Mouse (Mus musculus) hindbrain, embryonic 16.5 days (tissue): ENCODE results near the gene Cadm3. TPM values are rescaled to one million over a fixed set of nuclear protein-coding genes. Genes with fewer than 3 reads are reported as not detected.

Experiments used
- ATAC-seq: fragments of 200-750 bp; cut with Nextera tagmentation; 2 replicates; pipeline ENCODE4 v1.8.0; 2017; ENCODE audit warnings: moderate TSS enrichment, moderate library complexity
- H3K27ac ChIP-seq: fragments of 300-500 bp; sonication (generic); 2 replicates; pipeline ENCODE4 v1.5.1; 2014; ENCODE audit warnings: low read depth, mild to moderate bottlenecking, control low read depth, low read length, moderate library complexity
- H3K27me3 ChIP-seq: fragments of 300-500 bp; sonication (generic); replicated peaks from 2 replicates; pipeline ENCODE4 v1.6.1; 2014; ENCODE audit warnings: low read length; ENCODE audit not compliant: control insufficient read depth, insufficient read depth
- H3K36me3 ChIP-seq: fragments of 300-500 bp; sonication (generic); 2 replicates; pipeline ENCODE4 v1.6.1; 2014; ENCODE audit warnings: mild to moderate bottlenecking, low read length, moderate library complexity, mixed read lengths; ENCODE audit not compliant: control insufficient read depth, insufficient read depth
- H3K4me1 ChIP-seq: fragments of 300-500 bp; sonication (generic); 2 replicates; pipeline ENCODE4 v1.6.1; 2014; ENCODE audit warnings: low read depth, low read length; ENCODE audit not compliant: control insufficient read depth, insufficient read depth
- H3K4me2 ChIP-seq: fragments of 300-500 bp; sonication (generic); 2 replicates; pipeline ENCODE4 v1.6.1; 2014; ENCODE audit warnings: mild to moderate bottlenecking, low read length, control low read depth, moderate library complexity
- H3K4me3 ChIP-seq: fragments of 300-500 bp; sonication (generic); 2 replicates; pipeline ENCODE4 v1.5.1; 2014; ENCODE audit warnings: mild to moderate bottlenecking, low read length, control low read depth, moderate library complexity
- H3K9ac ChIP-seq: fragments of 300-500 bp; sonication (generic); 2 replicates; pipeline ENCODE4 v1.6.1; 2014; ENCODE audit warnings: low read depth, mild to moderate bottlenecking, control low read depth, low read length, moderate library complexity
- H3K9me3 ChIP-seq: fragments of 300-500 bp; sonication (generic); 2 replicates; pipeline ENCODE4 v1.6.1; 2014; ENCODE audit warnings: mild to moderate bottlenecking, low read length, moderate library complexity; ENCODE audit not compliant: control insufficient read depth
- WGBS: fragments of 180-500 bp; shearing (Covaris S2); extraction: QIAGEN DNeasy Blood & Tissue Kit; methylation state at CpG from one replicate; pipeline ENCODE4 v1.1.7; 2014; 5-methylcytosine and 5-hydroxymethylcytosine counted together
- polyA plus RNA-seq: library from polyadenylated mRNA; unstranded; fragments of >200 nt; fragmentation: Nextera tagmentation; extraction: Ambion mirVana; gene quantifications from 2 replicates; pipeline ENCODE4 v1.2.1, GENCODE M21; 2015

Gene Cadm3
- 64.9 and 70.2 TPM in 2 replicates for polyA plus RNA-seq

- peak within 1 kb of the TSS; percentile 97 for H3K4me3 ChIP-seq
- ATAC-seq, result peak; percentile 88
- H3K36me3 ChIP-seq, result no peaks in the 10 kb centered on the region
- WGBS, result 2% methylated on average over 28 of the region's 46 CpGs
- peak within 1 kb of the TSS; percentile 80 for H3K4me2 ChIP-seq
- no peaks in the 10 kb centered on the region for H3K9me3 ChIP-seq
- H3K9ac ChIP-seq, result peak within 1 kb of the TSS; percentile 97
- H3K27ac ChIP-seq, result peak within 1 kb of the TSS; percentile 97
- H3K27me3 ChIP-seq, result no peaks in the 10 kb centered on the region
- H3K4me1 ChIP-seq, result peaks cover 32% of the 10 kb centered on the region
Measured at GRCm38 (mm10) chr1:173367356-173368046, at the start of gene Cadm3. Gene Cadm3, minus strand, starts transcription at chr1:173367695.

GRCm38 (mm10) chr1:173414631-173415030 lies 47.1 kb upstream of the Cadm3 start:
- ATAC-seq, result no peak
- H3K4me2 ChIP-seq, result no peak overlapping the region
- H3K4me3 ChIP-seq, result no peak overlapping the region
- no peaks in the 10 kb centered on the region for H3K36me3 ChIP-seq
- no peaks in the 10 kb centered on the region for H3K9me3 ChIP-seq
- H3K27me3 ChIP-seq, result no peaks in the 10 kb centered on the region
- H3K9ac ChIP-seq, result no peak overlapping the region
- WGBS, result 63% methylated on average over 3 of the region's 3 CpGs
- H3K4me1 ChIP-seq, result no peaks in the 10 kb centered on the region
- no peak overlapping the region for H3K27ac ChIP-seq

DNA sequence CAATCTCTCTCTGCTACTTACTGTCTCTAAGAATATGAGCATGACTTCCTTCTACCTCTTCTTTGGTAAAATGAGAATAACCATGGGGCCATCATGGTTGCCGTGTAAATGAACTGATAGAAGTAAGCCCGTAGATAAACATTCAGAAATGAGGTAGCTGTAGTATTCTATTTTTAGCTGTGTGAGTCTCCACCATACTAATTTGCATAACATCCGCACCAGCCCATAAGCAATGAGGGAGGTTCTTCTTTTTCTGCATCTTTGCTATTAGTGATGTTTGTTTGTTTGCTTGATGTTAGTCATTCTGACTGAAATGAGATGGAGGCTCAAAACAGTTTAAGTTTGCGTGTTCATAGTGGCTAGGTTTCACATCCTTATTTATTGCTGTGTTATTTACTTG lies 44.4 kb upstream of the Cadm3 start:
- no peak overlapping the region for H3K4me3 ChIP-seq
- H3K4me2 ChIP-seq, result no peak overlapping the region
- H3K9me3 ChIP-seq, result no peaks in the 10 kb centered on the region
- no peaks in the 10 kb centered on the region for H3K4me1 ChIP-seq
- ATAC-seq, result no peak
- no peaks in the 10 kb centered on the region for H3K27me3 ChIP-seq
- H3K27ac ChIP-seq, result no peak overlapping the region
- WGBS, result 93% methylated on average over 4 of the region's 4 CpGs
- H3K9ac ChIP-seq, result no peak overlapping the region
- no peaks in the 10 kb centered on the region for H3K36me3 ChIP-seq

DNA sequence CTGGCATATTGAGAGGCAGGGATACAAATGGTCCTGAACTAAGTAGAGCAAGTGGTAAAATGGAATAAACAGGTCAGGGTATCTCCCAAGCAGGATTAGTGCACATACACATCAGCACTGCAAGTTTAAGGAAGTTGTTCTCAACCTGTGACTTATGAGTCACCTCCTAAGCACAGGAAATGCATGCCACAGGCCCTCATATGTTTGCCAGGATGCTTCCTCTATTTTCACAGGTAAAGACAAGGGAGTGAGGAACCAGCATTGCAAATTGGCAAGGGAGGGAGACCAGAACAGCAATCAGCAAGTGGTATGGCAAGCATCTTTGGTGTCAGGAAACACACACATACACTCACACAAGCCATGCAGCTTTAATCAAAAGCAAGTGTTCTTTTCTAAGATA lies 41.6 kb upstream of the Cadm3 start:
- Histone ChIP-seq H3K4me2 (no peak overlapping the region), H3K27me3 (no peaks in the 10 kb centered on the region), H3K4me1 (no peaks in the 10 kb centered on the region), H3K9me3 (no peaks in the 10 kb centered on the region), H3K4me3 (no peak overlapping the region), H3K9ac (no peak overlapping the region), H3K36me3 (no peaks in the 10 kb centered on the region), H3K27ac (no peak overlapping the region)
- no peak for ATAC-seq

- 75% methylated on average over 5 of the region's 5 CpGs for WGBS
- no peak overlapping the region for H3K9ac ChIP-seq
- no peaks in the 10 kb centered on the region for H3K36me3 ChIP-seq
- H3K27me3 ChIP-seq, result no peaks in the 10 kb centered on the region
- no peak overlapping the region for H3K4me3 ChIP-seq
- no peaks in the 10 kb centered on the region for H3K4me1 ChIP-seq
- peak overlapping the region; percentile 11; the same call in 1 of the 2 replicates for H3K27ac ChIP-seq
- H3K9me3 ChIP-seq, result no peaks in the 10 kb centered on the region
- H3K4me2 ChIP-seq, result no peak overlapping the region
- 0 out of 2 replicates have a peak, but pooled peaks have one; percentile 42 for ATAC-seq
Measured at GRCm38 (mm10) chr1:173404696-173405309, 37.3 kb upstream of the Cadm3 start.

DNA sequence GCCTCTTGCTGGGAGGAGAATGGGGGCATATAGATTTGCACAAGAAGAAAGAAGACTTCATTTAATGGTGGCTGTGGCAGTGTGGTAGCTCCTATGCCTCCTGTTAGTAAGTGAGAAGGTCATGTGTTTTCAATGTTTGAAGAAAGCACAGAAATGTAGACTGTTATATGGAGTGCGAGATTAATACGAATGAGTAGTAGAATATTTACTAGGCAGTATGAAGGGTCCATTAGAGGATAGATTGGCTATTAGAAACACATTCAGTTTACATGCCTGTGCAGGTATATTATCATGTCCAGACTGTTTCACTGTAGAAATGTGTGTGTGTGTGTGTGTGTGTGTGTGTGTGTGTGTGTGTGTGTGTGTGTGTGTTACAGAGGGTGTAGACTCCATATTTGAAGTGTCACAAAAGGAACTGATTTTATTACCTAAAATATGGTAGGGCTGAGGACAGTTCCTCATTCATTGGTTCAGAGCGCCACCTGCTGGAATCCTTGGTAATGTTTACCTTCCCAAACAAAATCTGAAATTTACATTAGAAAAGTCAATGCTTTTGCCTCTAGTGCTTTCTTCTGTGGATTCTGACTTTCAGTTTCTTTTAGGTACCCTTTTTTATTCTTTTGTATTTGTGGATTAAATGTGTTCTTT lies 31.0 kb upstream of the Cadm3 start:
- Histone ChIP-seq H3K27me3 (no peaks in the 10 kb centered on the region), H3K36me3 (no peaks in the 10 kb centered on the region), H3K27ac (no peak overlapping the region), H3K4me1 (no peaks in the 10 kb centered on the region), H3K4me2 (no peak overlapping the region), H3K4me3 (no peak overlapping the region), H3K9me3 (no peaks in the 10 kb centered on the region), H3K9ac (no peak overlapping the region)
- peak; percentile 88 for ATAC-seq
- WGBS, result 41% methylated on average over 3 of the region's 3 CpGs

DNA sequence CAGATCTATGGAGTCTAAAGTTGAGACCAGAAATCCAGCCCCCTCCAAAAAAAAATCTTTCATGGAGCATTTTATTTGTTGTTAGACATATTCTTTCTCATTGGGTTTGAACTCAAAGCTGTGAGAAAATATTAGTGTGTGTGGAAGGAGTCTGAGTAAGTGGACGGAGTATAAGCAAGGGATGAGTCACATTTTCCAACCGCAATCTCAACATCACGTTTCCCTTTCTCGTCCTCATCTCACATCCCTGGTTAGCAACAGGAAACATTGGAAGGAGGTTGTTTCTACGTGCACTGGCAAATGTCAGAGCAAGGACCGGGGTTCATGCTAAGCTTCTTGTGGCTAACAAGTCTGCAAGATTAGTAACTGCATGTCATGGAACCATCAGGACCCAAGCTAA lies 24.3 kb upstream of the Cadm3 start:
- Histone ChIP-seq H3K9ac (no peak overlapping the region), H3K4me3 (no peak overlapping the region)

GRCm38 (mm10) chr1:173389901-173390401 lies 22.5 kb upstream of the Cadm3 start:
- H3K27me3 ChIP-seq, result no peaks in the 10 kb centered on the region
- peak overlapping the region; percentile 64 for H3K9ac ChIP-seq
- WGBS, result 1% methylated on average over 13 of the region's 13 CpGs
- peak overlapping the region; percentile 54 for H3K4me2 ChIP-seq
- peak overlapping the region; percentile 93 for H3K27ac ChIP-seq
- ATAC-seq, result peak; percentile 97
- H3K9me3 ChIP-seq, result no peaks in the 10 kb centered on the region
- H3K4me1 ChIP-seq, result peaks cover 7% of the 10 kb centered on the region
- no peaks in the 10 kb centered on the region for H3K36me3 ChIP-seq
- H3K4me3 ChIP-seq, result peak overlapping the region; percentile 46

More for the DNA sequence above, 24.3 kb upstream of the Cadm3 start:
- Histone ChIP-seq H3K9me3 (no peaks in the 10 kb centered on the region), H3K27ac (no peak overlapping the region), H3K27me3 (no peaks in the 10 kb centered on the region), H3K36me3 (no peaks in the 10 kb centered on the region), H3K4me1 (peaks cover 7% of the 10 kb centered on the region), H3K4me2 (no peak overlapping the region)
- no peak for ATAC-seq
- WGBS, result 90% methylated on average over 6 of the region's 6 CpGs

- Histone ChIP-seq H3K9me3 (no peaks in the 10 kb centered on the region), H3K9ac (peak overlapping the region; percentile 64), H3K4me1 (peaks cover 7% of the 10 kb centered on the region), H3K36me3 (no peaks in the 10 kb centered on the region), H3K4me2 (peak overlapping the region; percentile 54), H3K27ac (peak overlapping the region; percentile 93), H3K27me3 (no peaks in the 10 kb centered on the region), H3K4me3 (peak overlapping the region; percentile 46)
- 5% methylated on average over 3 of the region's 3 CpGs for WGBS
- peak; percentile 62 for ATAC-seq
Measured at GRCm38 (mm10) chr1:173389431-173389830, 21.9 kb upstream of the Cadm3 start.
